Mouse (Mus musculus) CD8-positive naive resting alpha-beta T cell, adult 2 months (primary cell): ENCODE data around the gene Cyb5r3.

Source experiments
- DNase-seq, 2 experiments: peaks; one replicate each; pipeline ENCODE4 v3.0.0; 2022; ENCODE audit warnings: low read depth in 2 of 2, low spot score in 2 of 2

Cyb5r3 gene

DNA sequence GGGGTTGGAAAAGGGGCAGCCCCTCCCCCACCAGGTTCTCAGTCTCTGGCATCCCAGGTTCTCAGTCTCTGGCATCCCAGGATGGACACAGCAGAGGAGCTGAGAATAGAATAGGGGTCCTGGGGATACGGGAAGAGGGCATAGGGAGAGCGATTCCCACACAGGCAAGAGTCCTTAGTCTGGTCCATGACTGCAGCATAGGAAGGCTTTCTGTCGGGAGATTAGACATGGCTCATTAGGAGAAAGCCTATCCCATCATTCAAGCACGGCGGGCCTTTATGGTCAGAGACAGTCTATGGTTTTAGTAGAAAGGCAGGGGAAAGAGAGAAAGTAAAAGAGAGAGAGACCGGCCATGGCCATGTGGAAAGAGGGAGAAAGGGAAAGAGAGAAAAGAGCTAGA lies 64.6 kb downstream of the Cyb5r3 start:
- no peak for DNase-seq

DNA sequence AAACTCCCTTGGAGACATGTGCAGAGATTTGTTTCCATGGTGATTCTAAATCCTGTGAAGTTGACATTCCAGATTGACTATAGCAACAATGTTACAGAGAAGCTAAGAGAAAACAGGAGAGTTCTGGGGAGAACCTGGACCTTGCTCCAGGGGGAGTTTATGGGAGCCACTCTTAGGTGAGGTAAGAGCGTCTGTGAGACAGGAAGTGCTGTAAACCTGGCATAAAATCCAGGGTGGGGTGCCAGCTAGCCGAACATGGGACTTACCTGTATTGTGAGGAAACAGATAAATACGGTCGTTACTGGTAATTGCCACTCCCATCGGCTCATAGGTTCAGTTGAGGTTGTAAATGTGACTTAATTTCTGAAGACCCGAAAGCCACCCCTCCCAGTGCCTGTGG lies 66.0 kb downstream of the Cyb5r3 start:
- no peak for DNase-seq
